Mouse (Mus musculus): ENCODE measurements around the gene Gtpbp10. TPM values are rescaled to one million over a fixed set of nuclear protein-coding genes. Genes with fewer than 3 reads are reported as not detected.

Gtpbp10 gene
- polyA plus RNA-seq, 1 experiment from 2014 or later, result 39.7 TPM

Other genes starting within 250 kb of the Gtpbp10 start
- 12.7 and 18.9 TPM in 2 replicates for gene Cdk14, start 139.2 kb downstream of the Gtpbp10 start, polyA plus RNA-seq (2014; fragmentation: Nextera tagmentation; extraction: Ambion mirVana)
- not detected in 2 replicates for gene 1700015F17Rik, start 80.4 kb downstream of the Gtpbp10 start, polyA plus RNA-seq (2014; fragmentation: Nextera tagmentation; extraction: Ambion mirVana)
- 15.2 and 32.7 TPM in 2 replicates for gene Cldn12, start 44.6 kb downstream of the Gtpbp10 start, polyA plus RNA-seq (2014; fragmentation: Nextera tagmentation; extraction: Ambion mirVana)
- 0.36 and 0.39 TPM in 2 replicates for gene Gm8773, start 14.3 kb upstream of the Gtpbp10 start, polyA plus RNA-seq (2014; fragmentation: Nextera tagmentation; extraction: Ambion mirVana)
- 1.5 and 5.5 TPM in 2 replicates for gene Cfap69, start 104.7 kb upstream of the Gtpbp10 start, polyA plus RNA-seq (2014; fragmentation: Nextera tagmentation; extraction: Ambion mirVana)
- 15.6 and 23.8 TPM in 2 replicates for gene Steap2, start 135.0 kb upstream of the Gtpbp10 start, polyA plus RNA-seq (2014; fragmentation: Nextera tagmentation; extraction: Ambion mirVana)
- gene Steap1, start 189.8 kb upstream of the Gtpbp10 start, polyA plus RNA-seq (2014; fragmentation: Nextera tagmentation; extraction: Ambion mirVana), result 9.9 and 10.3 TPM in 2 replicates